Mouse (Mus musculus) G1E (cell line): ENCODE results near the gene Slc25a14. TPM values are rescaled to one million over a fixed set of nuclear protein-coding genes. Genes with fewer than 3 reads are reported as not detected.
A peak's percentile ranks its signal among the peaks of the same experiment; 100 is the strongest.

Experiments
- ATAC-seq: 2 replicates; pipeline ENCODE4 v1.8.0; 2016; ENCODE audit warnings: mild to moderate bottlenecking; ENCODE audit not compliant: insufficient number of reproducible peaks, poor library complexity, low FRiP score, severe bottlenecking; ENCODE audit errors: extremely low read depth
- DNase-seq: peaks from one replicate; pipeline ENCODE4 v3.0.0; 2012; ENCODE audit warnings: low spot score
- H3K27me3 ChIP-seq: 2 replicates; pipeline ENCODE4 v1.6.1; 2012; ENCODE audit warnings: mild to moderate bottlenecking, low read length, inconsistent platforms; ENCODE audit not compliant: insufficient read depth
- H3K36me3 ChIP-seq: replicated peaks from 2 replicates; pipeline ENCODE3; 2012; ENCODE audit warnings: mild to moderate bottlenecking, inconsistent platforms
- H3K4me1 ChIP-seq: 2 replicates; pipeline ENCODE4 v1.6.1; 2012; ENCODE audit warnings: low read depth, low read length, inconsistent platforms, mixed read lengths; ENCODE audit not compliant: insufficient read depth
- H3K4me3 ChIP-seq: 2 replicates; pipeline ENCODE4 v1.5.1; 2012; ENCODE audit warnings: low read depth, mild to moderate bottlenecking, inconsistent platforms, low read length, moderate library complexity, mixed read lengths
- H3K9me3 ChIP-seq: replicated peaks from 2 replicates; pipeline ENCODE4 v1.6.1; 2012; ENCODE audit warnings: inconsistent platforms
- CTCF ChIP-seq: IDR thresholded peaks from 2 replicates; pipeline ENCODE4 v1.5.1; 2012; ENCODE audit warnings: low read depth, low read length, inconsistent platforms, mixed read lengths
- GATA1 ChIP-seq: IDR thresholded peaks from 2 replicates; pipeline ENCODE4 v1.6.1; 2012; ENCODE audit warnings: borderline replicate concordance, low read length, inconsistent platforms, mixed read lengths
- GATA2 ChIP-seq: IDR thresholded peaks from 2 replicates; pipeline ENCODE4 v1.6.1; 2012; ENCODE audit warnings: low read depth, low read length, inconsistent platforms, borderline replicate concordance
- POLR2AphosphoS5 ChIP-seq: IDR thresholded peaks from 2 replicates; pipeline ENCODE4 v1.6.1; 2012; ENCODE audit warnings: low read depth, low read length, inconsistent platforms; ENCODE audit not compliant: insufficient replicate concordance
- TAL1 ChIP-seq: conservative IDR thresholded peaks from 2 replicates; pipeline ENCODE4 v1.6.1; 2012; ENCODE audit warnings: low read depth, low read length, inconsistent platforms, mixed read lengths
- polyA plus RNA-seq: library from polyadenylated mRNA; stranded (reverse); fragments of >175 nt; gene quantifications from 2 replicates; pipeline ENCODE4 v1.2.3, GENCODE M21; 2012
- total RNA-seq, 2 experiments: library from RNA; stranded (forward) in 1 of 2; stranded (reverse) in 1 of 2; fragments of 200-1000 nt in 1 of 2; fragments of >200 nt in 1 of 2; fragmentation: Nextera tagmentation in 1 of 2; gene quantifications; 2 replicates each; pipeline ENCODE4 v1.2.3; 2014 to 2017

Gene Slc25a14
- total and polyA plus RNA-seq, 3 experiments: 0.29 to 17.0 (median 5.1) TPM

DNA sequence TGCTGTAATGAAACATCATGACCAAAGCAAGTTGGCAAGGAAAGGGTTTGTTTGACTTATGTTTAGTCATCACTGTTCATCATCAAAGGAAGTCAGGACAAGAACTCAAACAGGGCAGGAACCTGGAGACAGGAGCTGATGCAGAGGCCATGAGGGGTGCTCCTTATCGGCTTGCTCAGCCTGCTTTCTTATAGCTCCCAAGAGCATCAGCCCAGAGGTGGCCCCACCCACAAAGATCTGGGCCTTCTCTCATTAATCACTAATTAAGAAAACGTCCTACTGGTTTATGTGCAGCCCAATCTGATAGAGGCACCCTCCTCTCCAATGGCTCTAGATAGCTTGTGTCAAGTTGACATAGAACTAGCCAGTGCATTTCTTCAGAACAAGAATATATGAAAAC is 18.3 kb upstream of the Slc25a14 start:
- TF ChIP-seq POLR2AphosphoS5 (no peak), CTCF (no peak), GATA2 (no peak), GATA1 (no peak), TAL1 (no peak)
- no peaks in the 10 kb centered on the region for H3K36me3 ChIP-seq

DNA sequence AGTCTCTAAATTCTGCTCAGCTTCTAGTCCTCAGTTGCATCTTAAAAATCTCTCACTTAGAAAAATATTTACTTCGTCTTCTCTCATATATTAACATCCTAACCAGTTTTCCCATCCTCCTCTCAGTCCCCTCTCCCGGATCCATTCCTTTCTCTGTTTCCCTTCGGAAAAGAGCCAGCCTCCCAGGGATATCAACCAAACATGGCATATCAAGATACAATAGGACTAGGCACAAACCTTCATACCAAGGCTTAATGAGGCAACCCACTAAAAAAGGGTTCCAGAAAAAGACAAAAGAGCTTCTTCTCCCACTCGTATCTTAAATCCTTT is 199 bp upstream of the Slc25a14 start:
- no peaks in the 10 kb centered on the region for H3K9me3 ChIP-seq
- H3K4me1 ChIP-seq: peaks cover 9% of the 10 kb centered on the region; the same call in 1 of the 2 replicates
- H3K27me3 ChIP-seq: peaks cover 1% of the 10 kb centered on the region; the same call in 1 of the 2 replicates
- DNase-seq (no peak), ATAC-seq (no peak)
- H3K36me3 ChIP-seq: no peaks in the 10 kb centered on the region
- H3K4me3 ChIP-seq: peak overlapping the region; percentile 81
- no peak for TF ChIP-seq POLR2AphosphoS5
- TF ChIP-seq TAL1: no peak
- TF ChIP-seq GATA2: no peak
- no peak for TF ChIP-seq CTCF
- TF ChIP-seq GATA1: no peak

More for the DNA sequence above, 18.3 kb upstream of the Slc25a14 start:
- H3K4me1 ChIP-seq: no peaks in the 10 kb centered on the region
- no peak overlapping the region for H3K4me3 ChIP-seq
- ATAC-seq (no peak), DNase-seq (no peak)
- no peaks in the 10 kb centered on the region for H3K9me3 ChIP-seq
- peaks cover 4% of the 10 kb centered on the region for H3K27me3 ChIP-seq

DNA sequence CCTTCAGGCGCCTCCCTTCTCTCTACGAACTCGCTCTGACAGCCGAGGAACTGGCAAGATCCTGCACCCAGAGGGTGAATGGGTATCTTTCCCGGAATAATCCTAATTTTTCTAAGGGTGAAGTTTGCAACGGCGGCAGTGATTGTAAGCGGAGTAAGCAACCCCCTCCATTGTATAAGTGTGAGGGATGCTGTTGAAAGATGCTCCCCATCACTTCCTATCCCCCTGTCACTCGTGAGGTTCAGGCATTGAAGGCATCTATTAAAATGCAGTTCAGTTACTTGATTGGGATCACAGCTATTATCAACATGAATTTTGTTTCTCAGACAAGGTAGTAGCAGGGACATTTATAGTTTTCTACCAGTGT is 824 bp downstream of the Slc25a14 start:
- H3K4me1 ChIP-seq: peaks cover 9% of the 10 kb centered on the region; the same call in 1 of the 2 replicates
- TF ChIP-seq GATA1: no peak
- TF ChIP-seq TAL1: no peak
- TF ChIP-seq GATA2: no peak
- TF ChIP-seq POLR2AphosphoS5: no peak
- no peak for TF ChIP-seq CTCF
- DNase-seq: no peak

DNA sequence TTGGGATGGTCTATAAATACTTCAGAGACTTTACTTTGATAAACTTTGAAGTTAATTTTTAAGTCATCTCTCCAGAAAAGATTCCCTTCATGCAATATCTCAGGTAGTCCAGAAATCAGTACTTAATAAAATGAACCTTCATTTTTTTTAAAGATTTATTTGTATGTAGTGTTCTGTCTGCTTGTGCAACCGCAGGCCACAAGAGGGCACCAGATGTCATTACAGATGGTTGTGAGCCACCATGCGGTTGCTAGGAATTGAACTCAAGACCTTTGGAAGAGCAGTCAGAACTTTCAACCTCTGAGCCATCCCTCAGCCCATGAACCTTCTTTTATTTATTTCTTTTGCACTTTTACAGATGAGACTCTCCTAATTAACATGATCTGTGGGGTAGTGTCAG is 13.8 kb downstream of the Slc25a14 start:
- DNase-seq: no peak
- Histone ChIP-seq H3K36me3 (peaks cover 9% of the 10 kb centered on the region), H3K9me3 (no peaks in the 10 kb centered on the region), H3K4me1 (no peaks in the 10 kb centered on the region), H3K4me3 (no peak overlapping the region), H3K27me3 (no peaks in the 10 kb centered on the region)
- no peak for TF ChIP-seq GATA2
- TF ChIP-seq CTCF: no peak
- no peak for TF ChIP-seq TAL1
- TF ChIP-seq POLR2AphosphoS5: no peak
- no peak for ATAC-seq

More for the DNA sequence above, 824 bp downstream of the Slc25a14 start:
- Histone ChIP-seq H3K36me3 (peaks cover 6% of the 10 kb centered on the region), H3K4me3 (peak overlapping the region; percentile 81), H3K9me3 (no peaks in the 10 kb centered on the region), H3K27me3 (no peaks in the 10 kb centered on the region)
- ATAC-seq: no peak

DNA sequence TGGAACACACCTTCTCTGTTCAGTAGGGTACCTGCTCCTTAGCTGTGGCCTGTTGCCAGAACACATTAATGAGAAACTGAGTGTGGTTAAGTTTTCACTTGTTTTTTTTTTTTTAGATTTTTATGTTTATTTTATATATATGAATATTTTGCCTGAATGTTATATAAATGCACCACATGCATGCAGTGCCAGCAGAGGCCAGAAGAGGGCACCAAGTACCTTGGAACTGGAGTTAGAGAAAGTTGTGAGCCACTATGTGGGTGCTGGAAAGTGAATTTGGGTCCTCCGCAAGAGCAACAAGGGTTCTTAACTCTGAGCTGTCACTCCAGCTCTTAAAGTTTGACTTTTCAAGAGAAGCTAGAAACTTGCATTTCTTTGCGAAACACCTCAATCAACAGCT is 20.9 kb downstream of the Slc25a14 start:
- TF ChIP-seq GATA2 (no peak), CTCF (no peak), POLR2AphosphoS5 (no peak), GATA1 (no peak), TAL1 (no peak)
- Histone ChIP-seq H3K36me3 (peaks cover 7% of the 10 kb centered on the region), H3K27me3 (no peaks in the 10 kb centered on the region), H3K4me3 (no peak overlapping the region), H3K4me1 (no peaks in the 10 kb centered on the region), H3K9me3 (no peaks in the 10 kb centered on the region)
- DNase-seq (no peak), ATAC-seq (no peak)

DNA sequence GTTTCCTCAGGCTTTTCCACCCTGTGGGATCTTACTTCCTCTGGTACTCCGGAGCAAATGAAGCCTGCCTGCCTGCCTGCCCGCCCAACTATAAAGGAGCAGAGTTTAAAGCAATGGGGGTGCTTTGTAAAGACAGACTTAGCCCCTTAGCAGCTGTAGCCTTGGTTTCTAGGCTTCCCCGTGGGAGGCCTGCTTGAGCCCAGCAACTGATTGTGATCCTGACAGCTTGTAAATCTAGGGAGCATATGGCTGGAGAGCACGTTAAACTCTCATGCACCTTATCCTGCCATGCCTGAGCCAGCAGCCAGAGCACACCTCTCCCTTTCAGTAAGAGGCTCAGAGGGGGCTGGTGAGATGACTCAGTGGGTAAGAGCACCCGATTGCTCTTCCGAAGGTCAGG is 43.6 kb downstream of the Slc25a14 start:
- Histone ChIP-seq H3K27me3 (no peaks in the 10 kb centered on the region), H3K4me1 (no peaks in the 10 kb centered on the region), H3K4me3 (no peak overlapping the region), H3K36me3 (peaks cover 2% of the 10 kb centered on the region), H3K9me3 (no peaks in the 10 kb centered on the region)
- ATAC-seq (no peak), DNase-seq (no peak)
- TF ChIP-seq GATA1 (no peak), POLR2AphosphoS5 (no peak), GATA2 (no peak), TAL1 (no peak), CTCF (no peak)
